Mouse (Mus musculus) CD4-positive, CD25-positive, alpha-beta regulatory T cell, adult 2 months (primary cell): Measurements from ENCODE around the gene Ciita.

Source experiments
- DNase-seq: peaks from one replicate; pipeline ENCODE4 v3.0.0-alpha.2; 2012; ENCODE audit warnings: low read depth, low spot score

The Ciita gene

GRCm38 (mm10) chr16:10548938-10549337 is 69.1 kb downstream of the Ciita start:
- DNase-seq, result no peak

DNA sequence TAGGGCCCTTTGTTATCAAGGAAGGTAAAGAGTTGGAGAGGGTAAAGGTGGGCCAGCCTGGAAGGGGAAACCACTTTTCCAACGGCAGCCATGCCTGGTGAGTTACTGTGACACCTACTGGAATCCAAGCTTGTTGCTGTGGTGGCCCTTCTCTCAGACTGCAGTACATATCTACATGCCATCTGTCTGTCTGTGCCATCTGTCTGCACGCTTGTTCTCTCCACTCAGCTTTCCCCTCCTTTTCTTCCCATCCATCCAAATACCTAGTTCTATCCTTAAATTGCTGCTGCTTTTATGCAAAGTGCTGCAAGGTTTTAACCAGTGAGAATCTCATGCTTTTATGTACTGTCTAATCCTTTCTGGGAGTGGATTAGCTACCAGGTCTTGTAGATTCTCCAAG is 69.7 kb downstream of the Ciita start:
- DNase-seq, result no peak

GRCm38 (mm10) chr16:10551592-10551991 is 71.7 kb downstream of the Ciita start:
- DNase-seq, result no peak

DNA sequence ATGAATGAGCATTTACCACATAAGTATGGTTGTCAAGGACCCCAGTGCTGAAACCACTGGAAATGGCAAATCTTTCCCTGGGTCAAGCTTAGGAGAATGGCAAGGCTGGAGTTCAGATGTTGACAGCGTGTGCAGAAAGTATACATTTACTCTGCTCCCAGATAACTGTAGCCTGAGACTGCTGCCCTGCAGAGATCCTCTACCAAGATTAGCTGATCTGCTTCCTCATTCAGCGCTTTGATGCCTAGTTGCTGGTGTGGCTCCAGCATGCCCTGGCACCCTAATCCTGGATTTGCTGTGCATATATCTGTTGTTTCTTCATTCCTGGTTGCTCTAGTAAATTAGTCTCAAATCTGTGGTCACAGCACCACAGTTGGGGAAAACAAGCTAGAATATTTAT is 74.0 kb downstream of the Ciita start:
- DNase-seq, result no peak

- DNase-seq, result no peak
Observed at GRCm38 (mm10) chr16:10559991-10560390, 80.1 kb downstream of the Ciita start.

- DNase-seq, result peak; percentile 91
Observed at GRCm38 (mm10) chr16:10565278-10565885, 85.5 kb downstream of the Ciita start.

DNA sequence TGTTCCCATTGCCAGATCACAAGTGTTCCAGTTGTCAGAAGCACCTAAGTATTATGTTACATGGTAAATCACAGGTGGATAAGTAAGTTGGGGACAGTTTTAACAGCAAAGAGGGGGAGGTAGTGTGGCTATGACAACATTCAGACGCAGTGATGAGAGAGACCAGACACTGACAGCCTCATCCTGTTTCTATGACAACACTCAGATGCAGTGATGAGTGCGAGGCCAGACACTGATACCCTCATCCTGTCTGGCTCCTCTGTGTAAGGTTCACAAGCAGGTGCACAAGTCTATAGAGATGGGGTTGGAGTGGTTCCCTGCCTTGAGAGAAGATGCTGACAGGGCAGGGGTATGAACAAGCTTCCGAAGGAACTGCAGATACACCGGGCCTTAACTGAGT is 87.3 kb downstream of the Ciita start:
- peak; percentile 53 for DNase-seq

DNA sequence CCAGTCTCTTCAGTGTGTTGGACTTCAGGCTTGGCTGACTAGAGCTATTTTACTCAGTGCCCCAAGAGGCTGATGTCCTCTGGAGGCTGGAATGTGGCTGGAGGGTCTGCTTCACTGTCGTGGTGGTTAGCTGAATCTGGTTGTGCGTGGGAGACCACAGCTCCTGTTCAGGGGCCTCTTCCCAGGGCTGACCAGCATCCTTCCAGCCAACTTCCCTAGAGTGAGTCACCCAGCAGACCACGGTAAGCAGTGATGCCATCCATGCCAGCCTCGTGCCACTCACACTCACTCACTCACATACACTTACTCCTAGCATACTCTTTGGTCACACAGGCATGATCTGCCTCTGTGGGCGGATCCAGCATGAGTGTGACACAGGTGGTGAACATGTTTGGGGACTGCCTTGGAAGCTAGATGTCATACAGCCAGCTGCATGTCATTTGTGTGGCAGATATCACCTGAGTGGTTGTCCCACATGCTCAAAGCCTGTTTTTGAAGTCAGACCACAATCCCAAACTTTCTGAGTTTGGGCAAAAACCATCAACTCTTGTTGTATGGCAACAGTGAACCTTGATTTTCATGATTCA is 90.0 kb downstream of the Ciita start:
- DNase-seq, result no peak

DNA sequence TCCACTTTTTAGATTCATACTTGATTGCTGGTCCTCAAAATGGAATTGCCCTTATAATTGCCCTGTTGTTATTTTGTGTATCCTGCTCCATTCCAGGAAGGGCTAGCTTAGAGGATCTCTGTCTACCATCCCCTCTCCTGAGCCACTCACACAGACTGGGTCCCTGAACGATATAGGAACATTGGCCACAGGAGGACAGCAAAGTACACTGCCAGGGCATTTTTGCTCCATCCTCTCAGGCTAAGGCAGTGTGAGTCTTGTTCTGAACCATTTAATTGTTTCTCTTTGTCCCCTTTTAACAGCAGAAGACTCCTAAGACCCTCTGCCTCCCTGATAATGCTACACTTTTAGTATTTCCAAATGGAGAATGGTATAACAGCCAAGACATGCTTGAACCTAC is 90.8 kb downstream of the Ciita start:
- DNase-seq, result no peak

DNA sequence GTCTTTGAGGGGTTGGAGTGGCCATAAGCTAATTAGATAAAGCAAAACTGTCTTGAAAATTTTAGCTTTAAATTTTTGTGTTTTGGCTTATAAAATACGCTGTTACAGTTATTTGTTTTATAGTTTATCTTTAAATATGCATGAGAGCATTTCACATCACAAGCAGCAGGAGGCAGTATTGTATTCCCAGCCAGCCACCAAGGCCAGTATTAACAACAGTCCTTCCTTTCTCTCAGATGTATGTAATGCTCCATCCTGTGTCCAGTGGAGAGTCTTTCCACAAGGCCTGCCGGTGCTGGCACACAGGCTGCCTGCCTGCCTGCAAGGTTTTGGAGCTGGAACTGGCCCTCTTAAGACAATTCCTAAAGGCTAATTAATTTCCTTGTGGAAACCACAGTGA is 92.0 kb downstream of the Ciita start:
- DNase-seq, result peak; percentile 69

- DNase-seq, result no peak
Observed at GRCm38 (mm10) chr16:10574936-10575335, 95.1 kb downstream of the Ciita start.

GRCm38 (mm10) chr16:10575915-10576314 is 96.1 kb downstream of the Ciita start:
- no peak for DNase-seq

- DNase-seq, result no peak
Observed at GRCm38 (mm10) chr16:10577548-10577947, 97.7 kb downstream of the Ciita start.
